Mouse (Mus musculus) kidney, postnatal 0 days (tissue): ENCODE results near the gene Rassf3. TPM values are rescaled to one million over a fixed set of nuclear protein-coding genes. Genes with fewer than 3 reads are reported as not detected.

Source experiments
- ATAC-seq: fragments of 200-750 bp; cut with Nextera tagmentation; replicated peaks from 2 replicates; pipeline ENCODE4 v1.8.0; 2017; ENCODE audit warnings: low read depth, moderate number of reproducible peaks, moderate TSS enrichment, moderate library complexity; ENCODE audit not compliant: low FRiP score
- DNase-seq: peaks from one replicate; pipeline ENCODE4 v3.0.0-alpha.2; 2016; ENCODE audit warnings: low spot score
- H3K27ac ChIP-seq: fragments of 300-500 bp; sonication (generic); 2 replicates; pipeline ENCODE4 v1.5.1; 2014; ENCODE audit warnings: mild to moderate bottlenecking
- H3K27me3 ChIP-seq: fragments of 300-500 bp; sonication (generic); 2 replicates; pipeline ENCODE4 v1.6.1; 2014; ENCODE audit warnings: low read length, mixed read lengths; ENCODE audit not compliant: insufficient read depth
- H3K36me3 ChIP-seq: fragments of 300-500 bp; sonication (generic); 2 replicates; pipeline ENCODE4 v1.6.1; 2014; ENCODE audit warnings: low read length, mixed read lengths; ENCODE audit not compliant: insufficient read depth
- H3K4me1 ChIP-seq: fragments of 300-500 bp; sonication (generic); replicated peaks from 2 replicates; pipeline ENCODE4 v1.6.1; 2014; ENCODE audit warnings: antibody characterized with exemption, low read length, mixed read lengths; ENCODE audit not compliant: insufficient read depth
- H3K4me2 ChIP-seq: fragments of 300-500 bp; sonication (generic); 2 replicates; pipeline ENCODE4 v1.6.1; 2014; ENCODE audit warnings: mild to moderate bottlenecking, low read length, moderate library complexity, mixed read lengths
- H3K4me3 ChIP-seq: fragments of 300-500 bp; sonication (generic); replicated peaks from 2 replicates; pipeline ENCODE4 v1.5.1; 2014; ENCODE audit warnings: low read depth, low read length
- H3K9ac ChIP-seq: fragments of 300-500 bp; sonication (generic); 2 replicates; pipeline ENCODE4 v1.6.1; 2014; ENCODE audit warnings: low read depth, low read length
- H3K9me3 ChIP-seq: fragments of 300-500 bp; sonication (generic); replicated peaks from 2 replicates; pipeline ENCODE4 v1.6.1; 2016; ENCODE audit warnings: low read length, inconsistent platforms, mixed read lengths
- CTCF ChIP-seq: IDR thresholded peaks from 2 replicates; pipeline ENCODE4 v1.5.1; 2016; ENCODE audit warnings: antibody characterized with exemption, low read depth, mild to moderate bottlenecking, moderate library complexity
- WGBS: fragments of 180-500 bp; shearing (Covaris S2); extraction: QIAGEN DNeasy Blood & Tissue Kit; methylation state at CpG from one replicate; pipeline ENCODE4 v1.1.7; 2014; 5-methylcytosine and 5-hydroxymethylcytosine counted together
- polyA plus RNA-seq: library from polyadenylated mRNA; unstranded; fragments of >200 nt; fragmentation: Nextera tagmentation; extraction: Ambion mirVana; gene quantifications from 2 replicates; pipeline ENCODE4 v1.2.1, GENCODE M21; 2015

Gene Rassf3
- polyA plus RNA-seq, 1 experiment from 2014 or later: 11.9 TPM

- Histone ChIP-seq H3K4me1 (no peaks in the 10 kb centered on the region), H3K27me3 (no peaks in the 10 kb centered on the region), H3K4me2 (no peak overlapping the region), H3K4me3 (no peak overlapping the region), H3K27ac (no peak overlapping the region), H3K9me3 (no peaks in the 10 kb centered on the region), H3K9ac (no peak overlapping the region), H3K36me3 (peaks cover 55% of the 10 kb centered on the region)
- WGBS: 75% methylated on average over 20 of the region's 20 CpGs
- DNase-seq: no peak
- ATAC-seq: no peak
- TF ChIP-seq CTCF: no peak
These were observed 80.5 kb downstream of the Rassf3 start for GRCm38 (mm10) chr10:121395542-121396176.

- no peak overlapping the region for H3K4me2 ChIP-seq
- no peaks in the 10 kb centered on the region for H3K4me1 ChIP-seq
- no peak overlapping the region for H3K9ac ChIP-seq
- 71% methylated on average over 18 of the region's 18 CpGs for WGBS
- TF ChIP-seq CTCF: no peak
- peaks cover 63% of the 10 kb centered on the region for H3K36me3 ChIP-seq
- no peak for ATAC-seq
- no peak for DNase-seq
- H3K9me3 ChIP-seq: no peaks in the 10 kb centered on the region
- no peak overlapping the region for H3K4me3 ChIP-seq
- no peaks in the 10 kb centered on the region for H3K27me3 ChIP-seq
- H3K27ac ChIP-seq: no peak overlapping the region
These were observed 81.3 kb downstream of the Rassf3 start for GRCm38 (mm10) chr10:121394789-121395325.

GRCm38 (mm10) chr10:121394270-121394669, 81.9 kb downstream of the Rassf3 start:
- no peak overlapping the region for H3K4me3 ChIP-seq
- no peaks in the 10 kb centered on the region for H3K27me3 ChIP-seq
- no peak overlapping the region for H3K27ac ChIP-seq
- DNase-seq: no peak
- no peak overlapping the region for H3K4me2 ChIP-seq
- H3K9me3 ChIP-seq: no peaks in the 10 kb centered on the region
- no peak overlapping the region for H3K9ac ChIP-seq
- WGBS: 73% methylated on average over 6 of the region's 6 CpGs
- no peaks in the 10 kb centered on the region for H3K4me1 ChIP-seq
- no peak for ATAC-seq
- TF ChIP-seq CTCF: no peak
- H3K36me3 ChIP-seq: peaks cover 69% of the 10 kb centered on the region

- H3K4me2 ChIP-seq: no peak overlapping the region
- H3K9me3 ChIP-seq: no peaks in the 10 kb centered on the region
- no peaks in the 10 kb centered on the region for H3K4me1 ChIP-seq
- no peak overlapping the region for H3K4me3 ChIP-seq
- 94% methylated on average over 8 of the region's 8 CpGs for WGBS
- H3K9ac ChIP-seq: no peak overlapping the region
- H3K27ac ChIP-seq: no peak overlapping the region
- no peak for ATAC-seq
- H3K27me3 ChIP-seq: no peaks in the 10 kb centered on the region
- no peak for DNase-seq
- no peak for TF ChIP-seq CTCF
- peaks cover 86% of the 10 kb centered on the region for H3K36me3 ChIP-seq
These were observed 84.2 kb downstream of the Rassf3 start for GRCm38 (mm10) chr10:121391901-121392300.

- no peak overlapping the region for H3K4me3 ChIP-seq
- ATAC-seq (no peak), DNase-seq (no peak)
- peaks cover 74% of the 10 kb centered on the region for H3K36me3 ChIP-seq
- H3K27me3 ChIP-seq: no peaks in the 10 kb centered on the region
- no peak overlapping the region for H3K27ac ChIP-seq
- no peak overlapping the region for H3K9ac ChIP-seq
- 76% methylated on average over 10 of the region's 10 CpGs for WGBS
- no peaks in the 10 kb centered on the region for H3K9me3 ChIP-seq
- H3K4me2 ChIP-seq: no peak overlapping the region
- H3K4me1 ChIP-seq: no peaks in the 10 kb centered on the region
- no peak for TF ChIP-seq CTCF
These were observed 85.5 kb downstream of the Rassf3 start for GRCm38 (mm10) chr10:121390602-121391001.

GRCm38 (mm10) chr10:121386347-121386746, 89.8 kb downstream of the Rassf3 start:
- Histone ChIP-seq H3K27me3 (no peaks in the 10 kb centered on the region), H3K4me1 (no peaks in the 10 kb centered on the region), H3K9me3 (no peaks in the 10 kb centered on the region), H3K4me3 (no peak overlapping the region), H3K36me3 (peaks cover 60% of the 10 kb centered on the region), H3K9ac (no peak overlapping the region), H3K27ac (no peak overlapping the region), H3K4me2 (no peak overlapping the region)
- ATAC-seq: no peak
- no peak for DNase-seq
- 41% methylated on average over 9 of the region's 9 CpGs for WGBS
- TF ChIP-seq CTCF: no peak
